Mouse (Mus musculus) hindbrain, embryonic 12.5 days (tissue): ENCODE data around the gene Ccdc181. TPM values are rescaled to one million over a fixed set of nuclear protein-coding genes. Genes with fewer than 3 reads are reported as not detected.

Experiments
- ATAC-seq: fragments of 200-750 bp; cut with Nextera tagmentation; 2 replicates; pipeline ENCODE4 v1.8.0; 2017; ENCODE audit warnings: moderate TSS enrichment; ENCODE audit not compliant: low FRiP score
- H3K27ac ChIP-seq: fragments of 300-500 bp; sonication (generic); 2 replicates; pipeline ENCODE4 v1.5.1; 2016; ENCODE audit warnings: mild to moderate bottlenecking
- H3K27me3 ChIP-seq: fragments of 300-500 bp; sonication (generic); 2 replicates; pipeline ENCODE4 v1.6.1; 2016; ENCODE audit warnings: mild to moderate bottlenecking
- H3K36me3 ChIP-seq: fragments of 300-500 bp; sonication (generic); 2 replicates; pipeline ENCODE4 v1.6.1; 2016; ENCODE audit warnings: mild to moderate bottlenecking
- H3K4me1 ChIP-seq: fragments of 300-500 bp; sonication (generic); 2 replicates; pipeline ENCODE4 v1.6.1; 2016
- H3K4me2 ChIP-seq: fragments of 300-500 bp; sonication (generic); replicated peaks from 2 replicates; pipeline ENCODE4 v1.6.1; 2016; ENCODE audit warnings: mild to moderate bottlenecking
- H3K4me3 ChIP-seq: fragments of 300-500 bp; sonication (generic); 2 replicates; pipeline ENCODE4 v1.5.1; 2016; ENCODE audit warnings: mild to moderate bottlenecking
- H3K9ac ChIP-seq: fragments of 300-500 bp; sonication (generic); 2 replicates; pipeline ENCODE4 v1.6.1; 2016; ENCODE audit warnings: mild to moderate bottlenecking, moderate library complexity
- H3K9me3 ChIP-seq: fragments of 300-500 bp; sonication (generic); replicated peaks from 2 replicates; pipeline ENCODE4 v1.6.1; 2016; ENCODE audit warnings: mild to moderate bottlenecking
- WGBS: fragments of 180-500 bp; shearing (Covaris S2); methylation state at CpG from one replicate; pipeline ENCODE4 v1.1.7; 2016; 5-methylcytosine and 5-hydroxymethylcytosine counted together
- polyA plus RNA-seq: library from polyadenylated mRNA; unstranded; fragments of >200 nt; fragmentation: Nextera tagmentation; extraction: Ambion mirVana; gene quantifications from 2 replicates; pipeline ENCODE4 v1.2.1, GENCODE M21; 2016

The Ccdc181 gene
- polyA plus RNA-seq, 1 experiment from 2014 or later, result 15.3 TPM

GRCm38 (mm10) chr1:164250391-164251150, 24.8 kb upstream of the Ccdc181 start:
- Histone ChIP-seq H3K4me2 (peak overlapping the region; percentile 86), H3K27me3 (no peaks in the 10 kb centered on the region; the same call in 1 of the 2 replicates), H3K4me1 (peaks cover 23% of the 10 kb centered on the region), H3K27ac (no peak overlapping the region), H3K36me3 (no peaks in the 10 kb centered on the region), H3K4me3 (peak overlapping the region; percentile 72), H3K9ac (peak overlapping the region; percentile 19; the same call in 1 of the 2 replicates), H3K9me3 (no peaks in the 10 kb centered on the region)
- ATAC-seq, result no peak
- WGBS, result 56% methylated on average over 8 of the region's 8 CpGs

- Histone ChIP-seq H3K4me2 (no peak overlapping the region), H3K27ac (no peak overlapping the region), H3K36me3 (no peaks in the 10 kb centered on the region), H3K27me3 (no peaks in the 10 kb centered on the region; the same call in 1 of the 2 replicates), H3K9me3 (no peaks in the 10 kb centered on the region), H3K4me3 (no peak overlapping the region), H3K9ac (no peak overlapping the region), H3K4me1 (peaks cover 23% of the 10 kb centered on the region)
- no peak for ATAC-seq
- WGBS, result 90% methylated on average over 1 of the region's 1 CpGs
Observed at GRCm38 (mm10) chr1:164251438-164251837, 23.9 kb upstream of the Ccdc181 start.

GRCm38 (mm10) chr1:164252551-164252950, 22.8 kb upstream of the Ccdc181 start:
- Histone ChIP-seq H3K27ac (no peak overlapping the region), H3K27me3 (no peaks in the 10 kb centered on the region; the same call in 1 of the 2 replicates), H3K4me2 (no peak overlapping the region), H3K9ac (no peak overlapping the region), H3K9me3 (no peaks in the 10 kb centered on the region), H3K4me1 (peaks cover 22% of the 10 kb centered on the region), H3K36me3 (peaks cover 9% of the 10 kb centered on the region), H3K4me3 (no peak overlapping the region)
- WGBS, result 77% methylated on average over 5 of the region's 5 CpGs
- no peak for ATAC-seq

GRCm38 (mm10) chr1:164254836-164255235, 20.5 kb upstream of the Ccdc181 start:
- Histone ChIP-seq H3K27me3 (no peaks in the 10 kb centered on the region), H3K4me3 (no peak overlapping the region), H3K4me1 (peaks cover 12% of the 10 kb centered on the region), H3K9ac (no peak overlapping the region), H3K27ac (no peak overlapping the region), H3K4me2 (no peak overlapping the region), H3K9me3 (no peaks in the 10 kb centered on the region), H3K36me3 (peaks cover 9% of the 10 kb centered on the region)
- no peak for ATAC-seq
- WGBS, result 78% methylated on average over 3 of the region's 3 CpGs

- no peak for ATAC-seq
- Histone ChIP-seq H3K27me3 (no peaks in the 10 kb centered on the region), H3K4me1 (no peaks in the 10 kb centered on the region), H3K4me3 (no peak overlapping the region), H3K36me3 (peaks cover 20% of the 10 kb centered on the region), H3K9me3 (no peaks in the 10 kb centered on the region), H3K27ac (no peak overlapping the region), H3K9ac (no peak overlapping the region), H3K4me2 (no peak overlapping the region)
- 83% methylated on average over 16 of the region's 16 CpGs for WGBS
Observed at GRCm38 (mm10) chr1:164260171-164261028, 15.0 kb upstream of the Ccdc181 start.

GRCm38 (mm10) chr1:164261553-164261952, 13.8 kb upstream of the Ccdc181 start:
- Histone ChIP-seq H3K27me3 (no peaks in the 10 kb centered on the region), H3K4me3 (no peak overlapping the region), H3K36me3 (peaks cover 20% of the 10 kb centered on the region), H3K9ac (no peak overlapping the region), H3K9me3 (no peaks in the 10 kb centered on the region), H3K4me2 (no peak overlapping the region), H3K27ac (no peak overlapping the region), H3K4me1 (no peaks in the 10 kb centered on the region)
- 93% methylated on average over 7 of the region's 7 CpGs for WGBS
- no peak for ATAC-seq

GRCm38 (mm10) chr1:164270941-164271340, 4.4 kb upstream of the Ccdc181 start:
- Histone ChIP-seq H3K9ac (no peak overlapping the region), H3K9me3 (no peaks in the 10 kb centered on the region), H3K27ac (no peak overlapping the region), H3K4me2 (no peak overlapping the region), H3K4me1 (peaks cover 2% of the 10 kb centered on the region; the same call in 1 of the 2 replicates), H3K27me3 (peaks cover 5% of the 10 kb centered on the region; the same call in 1 of the 2 replicates), H3K36me3 (no peaks in the 10 kb centered on the region), H3K4me3 (no peak overlapping the region)
- ATAC-seq, result no peak
- 88% methylated on average over 7 of the region's 7 CpGs for WGBS

GRCm38 (mm10) chr1:164273659-164274058, 1.7 kb upstream of the Ccdc181 start:
- peaks cover 5% of the 10 kb centered on the region; the same call in 1 of the 2 replicates for H3K27me3 ChIP-seq
- H3K4me2 ChIP-seq, result no peak overlapping the region
- H3K36me3 ChIP-seq, result no peaks in the 10 kb centered on the region
- peaks cover 3% of the 10 kb centered on the region; the same call in 1 of the 2 replicates for H3K4me1 ChIP-seq
- no peak overlapping the region for H3K27ac ChIP-seq
- ATAC-seq, result no peak
- 67% methylated on average over 6 of the region's 6 CpGs for WGBS
- no peak overlapping the region for H3K4me3 ChIP-seq
- no peaks in the 10 kb centered on the region for H3K9me3 ChIP-seq
- H3K9ac ChIP-seq, result no peak overlapping the region

GRCm38 (mm10) chr1:164276552-164276951, 1.2 kb downstream of the Ccdc181 start:
- H3K4me1 ChIP-seq, result peaks cover 3% of the 10 kb centered on the region; the same call in 1 of the 2 replicates
- H3K36me3 ChIP-seq, result 0 out of 2 replicates have a peak, but pooled peaks cover 3% of the 10 kb centered on the region
- H3K27me3 ChIP-seq, result peaks cover 5% of the 10 kb centered on the region; the same call in 1 of the 2 replicates
- no peak overlapping the region for H3K27ac ChIP-seq
- no peak overlapping the region for H3K9ac ChIP-seq
- no peak overlapping the region for H3K4me2 ChIP-seq
- no peak for ATAC-seq
- H3K9me3 ChIP-seq, result no peaks in the 10 kb centered on the region
- no peak overlapping the region for H3K4me3 ChIP-seq
- 91% methylated on average over 3 of the region's 3 CpGs for WGBS

- Histone ChIP-seq H3K4me3 (no peak overlapping the region), H3K9me3 (no peaks in the 10 kb centered on the region), H3K36me3 (0 out of 2 replicates have a peak, but pooled peaks cover 3% of the 10 kb centered on the region), H3K4me2 (no peak overlapping the region), H3K9ac (no peak overlapping the region), H3K4me1 (peaks cover 3% of the 10 kb centered on the region; the same call in 1 of the 2 replicates), H3K27me3 (no peaks in the 10 kb centered on the region), H3K27ac (no peak overlapping the region)
- ATAC-seq, result no peak
- 80% methylated on average over 4 of the region's 4 CpGs for WGBS
Observed at GRCm38 (mm10) chr1:164279332-164279731, 3.9 kb downstream of the Ccdc181 start.

GRCm38 (mm10) chr1:164284007-164284406, 8.6 kb downstream of the Ccdc181 start:
- no peaks in the 10 kb centered on the region for H3K9me3 ChIP-seq
- no peak overlapping the region for H3K9ac ChIP-seq
- no peaks in the 10 kb centered on the region for H3K4me1 ChIP-seq
- H3K27ac ChIP-seq, result no peak overlapping the region
- no peak for ATAC-seq
- H3K4me3 ChIP-seq, result no peak overlapping the region
- WGBS, result 97% methylated on average over 3 of the region's 3 CpGs
- 0 out of 2 replicates have a peak, but pooled peaks cover 3% of the 10 kb centered on the region for H3K36me3 ChIP-seq
- no peaks in the 10 kb centered on the region for H3K27me3 ChIP-seq
- no peak overlapping the region for H3K4me2 ChIP-seq

- Histone ChIP-seq H3K9me3 (no peaks in the 10 kb centered on the region), H3K27ac (no peak overlapping the region), H3K36me3 (peaks cover 19% of the 10 kb centered on the region), H3K4me2 (no peak overlapping the region), H3K9ac (no peak overlapping the region), H3K27me3 (no peaks in the 10 kb centered on the region), H3K4me1 (no peaks in the 10 kb centered on the region), H3K4me3 (no peak overlapping the region)
- ATAC-seq, result no peak
- WGBS, result 63% methylated on average over 15 of the region's 15 CpGs
Observed at GRCm38 (mm10) chr1:164287406-164287805, 12.0 kb downstream of the Ccdc181 start.
